Mouse (Mus musculus): ENCODE measurements around the gene Comt. TPM values are rescaled to one million over a fixed set of nuclear protein-coding genes. Genes with fewer than 3 reads are reported as not detected.

The Comt gene
- total RNA-seq, 2 experiments from 2014 or later = 78.2 to 82.4 TPM

DNA sequence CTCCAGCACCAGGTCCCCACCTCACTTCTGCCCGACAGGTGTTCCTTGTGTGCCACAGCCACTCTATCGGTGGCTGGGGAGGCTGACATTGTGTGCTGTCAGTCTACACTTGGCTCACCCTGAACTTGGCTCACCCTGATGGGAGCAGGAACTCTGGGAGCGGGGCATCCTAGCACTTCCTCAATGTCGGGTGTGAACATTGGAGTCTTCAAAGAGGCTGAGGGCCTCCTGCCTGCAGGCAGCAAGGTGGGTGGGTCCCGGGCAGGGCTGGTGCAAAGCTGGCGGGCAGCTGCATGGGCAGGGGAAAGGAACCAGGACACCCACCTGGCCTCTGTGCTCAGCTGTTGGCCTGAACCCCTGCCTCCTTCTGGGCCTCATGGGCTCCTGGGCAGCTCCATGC is 9.5 kb upstream of the Comt start:
- DNase-seq (ENCODE audit: low spot score in 2 of 2) = no peak

DNA sequence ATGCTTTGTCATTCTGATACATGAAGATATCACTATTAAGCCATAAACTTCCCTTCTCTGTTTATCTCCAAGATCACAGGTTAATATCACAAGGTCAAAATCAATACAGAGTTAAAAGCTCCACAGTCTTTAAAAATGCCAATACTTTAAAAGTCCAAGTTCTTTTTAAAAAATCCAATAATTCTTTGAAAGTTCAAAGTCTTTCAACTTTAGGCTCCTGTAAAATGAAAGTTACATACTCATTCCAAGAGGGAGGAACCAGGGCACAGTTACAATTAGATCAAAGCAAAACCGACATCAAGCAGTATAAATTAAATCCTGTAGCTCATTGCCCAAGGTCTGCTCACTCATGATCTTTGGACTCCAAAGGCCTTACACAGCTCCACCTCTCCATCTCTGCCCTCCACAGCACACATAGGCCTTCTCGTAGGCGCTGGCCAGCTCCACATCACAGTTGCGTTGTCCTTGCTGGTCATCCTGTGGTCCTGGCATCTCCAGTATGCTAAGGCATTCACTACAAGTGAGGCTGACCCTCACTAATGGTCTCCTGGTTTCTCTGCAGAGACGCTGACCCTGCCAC is 6.8 kb upstream of the Comt start:
- no peak for DNase-seq (ENCODE audit: low spot score in 2 of 2)

DNA sequence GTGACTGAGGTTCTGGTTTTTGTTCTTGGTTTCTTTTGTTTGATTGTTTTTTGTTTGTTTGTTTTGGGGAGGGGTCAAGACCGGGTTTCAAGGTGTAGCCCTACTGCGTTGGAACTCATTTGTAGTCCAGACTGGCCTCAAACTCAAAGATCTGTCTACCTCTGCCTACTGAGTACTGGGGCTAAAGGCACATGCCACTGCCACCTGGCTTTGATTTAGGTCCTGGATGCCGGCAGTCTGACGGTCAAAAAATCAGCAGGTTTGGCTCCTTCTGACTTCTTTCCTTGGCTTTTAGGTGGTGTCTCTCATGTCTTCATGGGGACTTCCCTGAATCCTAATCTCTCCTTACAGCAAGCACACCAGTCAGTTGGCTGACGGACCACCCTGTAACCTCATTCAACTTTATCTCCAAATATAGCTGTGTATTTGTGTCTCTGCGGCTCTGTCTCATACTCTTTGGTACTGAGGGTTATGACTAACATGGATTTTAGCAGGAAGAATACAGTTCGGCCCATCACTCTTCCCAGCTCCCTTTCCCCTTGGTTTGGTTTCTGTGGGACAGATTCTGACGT is 4.1 kb upstream of the Comt start:
- no peak for DNase-seq (ENCODE audit: low spot score in 2 of 2)

DNA sequence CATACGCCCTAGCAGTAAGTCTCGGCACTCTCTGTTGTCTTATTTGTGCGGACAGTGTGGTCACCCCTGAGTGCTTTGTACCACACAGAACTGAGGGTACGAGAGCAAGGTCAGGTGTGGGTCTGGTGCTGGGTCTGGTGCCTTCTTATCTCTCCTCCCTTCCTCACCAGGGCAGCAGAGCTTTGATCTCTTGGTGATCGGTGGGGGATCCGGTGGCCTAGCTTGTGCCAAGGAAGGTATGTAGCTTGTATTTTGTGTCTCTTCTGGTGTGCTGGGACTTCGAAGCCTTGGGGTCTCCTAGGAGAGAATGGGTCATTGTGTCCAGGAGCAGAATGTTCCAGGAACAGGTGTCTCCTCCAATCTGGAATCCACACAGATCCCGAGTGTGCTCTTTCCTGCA is 3.0 kb upstream of the Comt start:
- no peak for DNase-seq (ENCODE audit: low spot score in 2 of 2)

DNA sequence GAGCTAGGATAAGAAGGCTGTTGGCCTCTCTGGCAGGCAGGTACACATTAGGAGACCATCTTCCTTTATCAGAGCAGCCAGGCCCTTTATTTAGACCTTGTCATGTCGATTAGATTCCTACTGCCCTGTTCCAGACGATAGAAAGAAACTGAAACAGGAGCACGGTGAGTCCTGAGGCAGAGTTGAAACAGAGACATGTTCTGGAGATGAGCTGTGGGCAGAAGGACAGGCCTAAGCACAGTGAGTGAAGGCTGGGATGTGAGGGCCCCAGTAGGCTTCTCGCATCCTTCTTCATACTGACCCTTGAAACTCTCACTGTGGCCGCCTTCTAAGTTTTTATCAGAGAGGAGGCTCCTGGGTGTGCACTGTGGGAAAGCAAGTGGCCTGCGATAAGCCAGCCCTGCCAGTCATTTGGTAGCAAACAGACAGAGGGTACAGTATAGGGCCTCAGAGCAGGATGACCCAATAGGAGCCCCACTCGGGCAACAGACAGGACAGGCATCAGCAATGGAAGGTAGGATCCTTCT is 1.9 kb upstream of the Comt start:
- no peak for DNase-seq (ENCODE audit: low spot score in 2 of 2)

DNA sequence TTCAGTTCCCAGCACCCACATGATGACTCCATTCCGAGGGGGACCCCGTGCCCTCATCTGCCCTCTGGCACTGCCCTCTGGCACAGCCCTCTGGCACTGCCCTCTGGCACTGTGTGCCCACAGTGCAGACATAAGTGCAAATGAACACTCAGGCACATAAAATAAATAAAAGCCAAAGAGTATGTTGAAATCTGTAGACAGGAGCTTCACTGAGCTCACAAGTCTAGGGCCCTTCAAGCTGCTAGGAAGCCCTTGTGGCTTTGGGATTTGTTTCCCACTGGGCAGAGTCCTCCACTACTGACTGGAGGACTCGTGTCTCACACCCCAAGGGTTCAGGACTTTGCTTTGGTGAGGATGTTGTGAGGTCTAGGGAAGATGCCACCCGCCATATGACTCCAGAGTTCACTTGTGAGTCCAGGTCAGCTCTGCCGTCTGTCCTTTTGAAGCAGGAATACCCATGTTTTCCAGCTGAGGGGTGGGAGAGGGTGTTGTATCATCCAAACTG is 1.4 kb upstream of the Comt start:
- no peak for DNase-seq (ENCODE audit: low spot score in 2 of 2)

DNA sequence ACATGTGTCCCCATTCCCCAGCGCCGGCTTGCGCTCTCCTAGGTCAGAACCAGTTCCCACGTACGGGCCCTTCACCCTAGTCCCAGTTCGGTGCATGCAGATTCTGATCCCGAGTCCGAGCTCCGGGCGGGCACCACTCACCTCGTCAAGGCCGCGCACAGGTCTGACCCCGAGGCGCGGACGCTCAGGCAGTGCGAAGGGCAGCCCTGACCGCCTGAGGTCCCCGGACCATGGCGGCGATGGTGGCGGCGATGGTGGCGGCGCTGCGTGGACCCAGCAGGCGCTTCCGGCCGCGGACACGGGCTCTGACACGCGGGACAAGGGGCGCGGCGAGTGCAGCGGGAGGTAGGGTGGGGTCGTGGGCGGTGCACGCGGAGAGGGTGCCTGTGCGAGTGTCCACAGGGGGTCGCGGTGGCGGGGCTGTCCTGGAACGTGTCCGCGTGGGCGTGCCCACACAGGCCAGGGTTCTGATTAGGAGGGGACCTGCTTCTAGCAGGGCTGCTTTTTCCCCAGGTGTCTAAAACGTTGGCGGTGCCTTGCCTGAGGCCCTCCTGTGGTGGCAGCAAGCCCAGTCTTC is 349 bp downstream of the Comt start, which contains the start of gene Txnrd2:
Gene Txnrd2 (plus strand): TSS at position 170 of the 577 bp plus-strand sequence.
- DNase-seq (ENCODE audit: low spot score in 2 of 2) = peak; percentile 64 to 71

DNA sequence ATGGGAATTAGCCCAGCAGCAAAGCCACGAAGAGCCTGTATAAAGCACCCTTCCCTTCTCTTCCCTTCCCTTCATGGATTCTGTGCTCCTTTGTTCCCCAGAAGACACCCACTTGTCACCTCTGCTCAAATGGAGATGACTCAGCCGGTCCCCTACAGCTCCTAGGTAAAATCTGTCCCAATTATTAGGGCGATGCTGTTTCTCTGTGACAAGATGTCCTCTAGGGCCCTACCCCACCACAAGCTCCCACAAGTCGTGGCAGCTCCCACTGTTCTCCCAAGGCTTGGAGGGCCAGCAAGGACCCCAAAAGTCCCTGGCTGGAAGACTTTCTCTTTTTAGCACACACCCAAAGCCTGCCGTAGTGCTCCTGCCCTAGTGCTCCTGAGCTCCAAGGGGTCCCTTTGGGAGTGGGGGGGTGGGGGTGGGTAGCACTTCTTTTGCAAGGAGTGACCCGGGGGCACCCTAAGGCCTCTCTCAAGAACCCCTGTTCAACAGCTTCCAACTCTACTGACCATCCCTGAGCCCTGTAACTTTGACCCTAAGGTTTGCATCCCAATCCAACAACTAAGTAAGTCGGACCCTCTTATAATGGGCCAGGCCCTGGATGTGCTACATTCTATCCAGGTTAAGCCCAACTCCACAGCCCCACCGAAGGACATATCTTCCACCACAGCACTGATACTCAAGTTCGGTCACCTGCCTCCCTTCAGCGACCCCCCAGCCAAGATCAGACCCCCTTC is 1.0 kb downstream of the Comt start:
- DNase-seq (ENCODE audit: low spot score in 2 of 2) = no peak

DNA sequence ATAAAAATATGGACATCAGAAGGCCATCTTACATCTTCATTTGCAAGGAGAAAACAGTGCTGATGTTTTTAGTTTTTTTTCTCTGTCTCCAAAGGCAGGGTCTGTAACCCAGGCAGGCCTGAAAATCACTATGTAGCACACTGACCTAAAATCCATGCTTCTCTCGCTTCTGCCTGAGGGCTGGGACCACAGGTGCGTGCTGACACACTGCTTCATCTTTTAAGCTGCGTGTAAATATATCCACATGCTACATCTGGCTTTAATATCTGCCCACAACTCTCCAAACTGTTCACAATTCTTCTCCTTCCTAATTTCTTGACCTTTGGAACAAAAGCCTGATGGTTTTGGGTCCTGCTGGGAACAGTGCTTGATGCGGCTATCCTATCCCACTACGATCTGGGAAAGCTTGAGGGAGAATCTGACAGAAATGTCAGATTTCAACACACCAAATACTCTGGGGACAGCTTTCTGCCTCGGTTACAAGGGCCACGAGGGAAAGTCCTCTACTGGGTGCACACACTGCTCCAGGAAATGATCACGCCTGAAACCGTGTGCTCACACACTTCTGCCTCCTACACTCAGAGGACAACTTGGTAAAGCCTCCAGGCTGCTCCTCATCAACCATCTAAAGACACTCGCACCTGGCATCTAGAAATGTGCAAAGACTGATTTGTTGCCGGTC is 2.1 kb downstream of the Comt start:
- DNase-seq (ENCODE audit: low spot score in 2 of 2) = no peak

DNA sequence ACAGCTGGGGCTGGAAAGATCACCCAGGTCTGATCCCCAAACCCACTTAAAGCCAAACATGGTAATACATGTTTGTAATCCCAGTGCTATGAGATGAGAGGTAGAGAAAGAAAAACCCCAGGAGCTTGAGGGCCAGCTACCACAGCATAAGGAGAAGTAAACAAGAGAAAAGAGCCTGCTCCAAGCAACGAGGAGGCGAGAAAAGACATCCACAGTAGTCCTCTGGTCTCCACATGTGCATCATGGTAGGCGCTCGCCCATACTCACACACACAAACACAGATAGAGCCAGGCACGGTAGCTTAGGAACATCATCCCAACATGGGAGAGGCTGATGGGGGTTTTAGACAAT is 2.8 kb downstream of the Comt start:
- no peak for DNase-seq (ENCODE audit: low spot score in 2 of 2)

DNA sequence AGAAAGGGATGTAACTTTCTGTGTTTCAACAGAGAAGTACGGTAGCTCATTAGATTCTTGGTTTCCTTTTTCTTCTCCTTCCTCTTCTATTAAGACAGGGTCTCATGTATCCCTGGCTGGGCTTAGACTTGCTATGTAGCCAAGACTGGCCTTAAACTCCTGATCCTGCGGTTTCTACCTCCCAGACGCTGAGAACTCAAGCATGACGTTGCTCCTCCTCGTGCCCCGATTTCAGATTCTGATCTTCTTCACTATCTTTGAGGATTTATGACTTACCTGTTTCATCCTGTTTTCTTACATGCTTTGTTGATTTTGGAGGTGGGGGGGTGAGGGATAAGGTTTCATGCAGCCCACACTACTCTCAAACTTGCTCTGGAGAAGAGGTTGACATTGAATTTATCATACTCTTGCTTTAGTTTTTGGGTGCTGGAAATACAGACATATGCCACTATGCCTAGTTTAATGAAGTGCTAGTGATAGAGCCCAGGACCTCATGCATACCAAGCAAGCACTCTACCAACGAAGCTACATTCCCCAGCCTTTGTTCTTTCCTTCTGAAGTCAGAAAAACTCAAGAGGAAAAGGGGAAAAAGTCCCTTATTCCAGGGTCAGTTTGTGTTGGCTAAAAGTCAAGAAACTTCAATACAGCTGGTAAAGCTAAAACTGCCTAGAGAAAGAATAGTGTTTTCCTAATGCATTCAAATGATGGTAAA is 3.3 kb downstream of the Comt start:
- no peak for DNase-seq (ENCODE audit: low spot score in 2 of 2)

DNA sequence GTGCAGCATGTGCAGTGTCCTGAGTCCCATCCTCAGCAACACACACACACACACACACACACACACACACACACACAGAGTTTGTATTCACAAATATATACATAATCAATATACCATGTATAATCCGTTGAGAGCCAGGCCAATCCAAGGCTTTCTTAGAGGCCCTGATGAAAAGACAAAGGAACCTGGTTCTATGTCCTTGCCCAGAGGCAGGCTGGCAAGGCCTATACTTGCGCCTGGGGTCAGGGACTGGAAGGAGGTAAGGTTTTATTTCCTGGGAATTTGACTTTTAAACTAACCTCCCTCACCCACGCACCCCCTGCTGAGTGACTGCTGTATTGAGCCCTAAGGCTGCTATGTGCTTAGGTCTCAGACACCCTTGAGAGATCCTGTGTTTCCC is 6.1 kb downstream of the Comt start:
- no peak for DNase-seq (ENCODE audit: low spot score in 2 of 2)

DNA sequence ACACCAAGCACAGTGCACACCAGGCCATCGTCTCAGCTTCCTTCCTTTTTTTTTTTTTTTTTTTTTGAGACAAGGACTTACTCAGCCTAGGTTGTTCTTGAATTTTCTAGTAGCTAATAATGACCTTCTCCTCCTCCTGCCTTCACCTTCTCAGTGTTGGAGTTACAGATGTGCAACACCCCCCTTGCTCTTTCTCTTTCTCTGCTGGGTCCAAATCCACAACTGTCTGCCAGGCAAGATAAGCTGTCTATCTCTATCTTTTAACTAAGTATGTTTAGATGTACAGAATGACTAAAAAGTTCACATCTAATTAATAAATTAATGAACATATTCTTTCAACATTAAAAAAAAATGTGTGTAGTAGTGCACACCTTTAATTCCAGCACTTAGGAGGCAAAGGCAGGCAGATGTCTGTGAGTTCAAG is 7.0 kb downstream of the Comt start:
- no peak for DNase-seq (ENCODE audit: low spot score in 2 of 2)

DNA sequence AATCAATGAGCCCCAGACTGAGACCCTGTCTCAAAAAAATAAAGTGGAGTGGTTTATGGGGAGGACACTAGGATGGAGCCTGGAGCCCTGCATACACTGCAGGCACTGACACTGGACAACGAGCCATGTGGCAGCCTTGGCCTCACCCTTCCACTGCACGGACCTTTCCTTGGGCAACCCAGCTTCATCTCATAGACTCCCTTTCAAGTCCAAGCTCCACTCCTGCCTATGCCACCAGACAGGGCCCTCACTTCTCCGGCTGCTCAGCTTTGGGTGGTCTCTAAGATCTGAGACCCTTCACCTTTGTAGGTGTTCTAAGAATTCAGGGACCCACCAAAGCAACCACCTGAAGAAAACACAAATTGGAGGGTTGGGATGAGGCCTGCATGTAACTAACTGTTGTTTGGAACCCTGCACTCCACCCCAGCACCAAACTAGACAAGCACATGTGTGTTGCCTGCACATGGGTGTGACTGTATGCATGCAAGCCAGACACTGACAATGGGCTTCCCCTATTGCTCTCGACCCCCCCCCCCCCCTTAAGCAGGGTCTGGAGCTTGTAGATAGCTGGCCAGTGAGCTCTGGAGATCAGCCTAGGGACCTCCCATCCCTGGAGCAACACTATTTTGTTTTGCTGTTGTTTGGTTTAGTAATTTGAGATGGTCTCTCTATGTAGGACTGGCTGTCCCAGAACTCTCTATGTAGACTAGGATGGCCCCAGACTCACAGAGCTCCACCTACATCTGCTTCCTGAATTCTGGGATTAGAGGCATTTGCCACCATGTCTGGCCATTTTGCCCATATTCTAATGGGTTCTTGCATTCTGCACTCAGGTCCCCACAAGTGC is 7.7 kb downstream of the Comt start:
- no peak for DNase-seq (ENCODE audit: low spot score in 2 of 2)

DNA sequence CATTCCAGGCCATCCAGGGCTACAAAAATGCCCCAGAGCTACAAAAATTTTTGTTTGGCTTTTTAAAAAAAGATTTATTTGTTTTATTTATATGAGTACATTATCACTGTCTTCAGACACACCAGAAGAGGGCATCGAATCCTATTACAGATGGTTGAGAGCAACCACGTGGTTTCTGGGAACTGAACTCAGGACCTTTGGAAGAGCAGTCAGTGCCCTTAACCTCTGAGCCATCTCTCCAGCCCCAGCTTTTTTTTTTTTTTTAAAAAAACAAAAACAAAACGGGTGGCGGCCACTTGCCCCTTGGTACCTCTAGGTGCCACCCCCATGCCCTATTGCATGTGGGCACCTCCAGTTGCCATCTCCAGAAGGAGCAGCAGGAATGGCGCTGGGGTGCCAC is 9.2 kb downstream of the Comt start:
- DNase-seq (ENCODE audit: low spot score in 2 of 2) = no peak

DNA sequence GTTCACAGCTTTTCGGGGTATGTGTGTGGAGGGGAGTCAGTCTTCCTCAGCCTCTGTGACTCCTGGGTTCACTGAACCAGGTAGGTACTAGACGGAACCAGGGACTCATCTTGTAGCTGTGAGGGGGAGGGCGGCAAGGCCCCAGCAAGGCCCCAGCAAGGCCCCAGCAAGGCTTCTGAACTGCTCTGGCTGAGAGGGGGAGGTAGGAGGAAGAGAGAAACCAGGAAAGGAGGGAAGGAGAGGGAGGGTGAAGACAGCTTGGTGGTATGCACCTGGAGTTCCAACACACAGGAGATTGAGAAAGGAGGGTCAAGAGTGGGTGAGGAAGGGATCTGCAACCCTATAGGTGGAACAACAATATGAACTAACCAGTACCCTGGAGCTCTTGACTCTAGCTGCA is 9.8 kb downstream of the Comt start:
- no peak for DNase-seq (ENCODE audit: low spot score in 2 of 2)

DNA sequence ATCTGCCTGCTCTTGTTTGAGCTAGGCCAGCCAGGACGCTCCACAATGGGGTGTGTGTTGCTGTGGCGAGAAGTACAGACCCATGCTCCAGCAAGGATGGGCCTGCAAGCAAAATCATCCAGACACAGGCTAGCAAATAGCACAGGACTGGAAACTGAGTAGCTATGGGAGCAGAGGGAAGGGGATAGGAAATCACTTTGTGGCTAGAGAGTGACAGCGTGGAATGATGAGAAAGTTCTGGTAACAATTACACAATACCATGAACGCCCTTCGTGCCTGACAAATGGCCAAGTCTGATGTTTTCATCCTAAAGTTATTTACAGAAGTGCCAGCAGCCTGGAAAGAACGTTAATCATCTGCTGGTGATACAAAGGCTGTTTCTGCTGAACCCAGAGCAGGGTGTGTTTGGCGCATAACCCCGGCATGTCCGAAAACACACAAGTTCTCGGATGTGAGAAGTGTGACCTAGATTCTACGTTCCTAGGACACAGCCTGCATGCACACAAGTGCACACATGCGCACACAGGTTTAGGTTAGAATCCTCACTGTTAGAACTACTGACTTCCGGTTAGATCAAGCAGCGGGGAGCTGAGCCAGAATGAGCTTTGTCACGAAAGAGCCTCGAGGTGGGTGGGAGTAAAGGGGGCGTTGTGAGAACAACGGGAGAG is 10.4 kb downstream of the Comt start:
- DNase-seq (ENCODE audit: low spot score in 2 of 2) = peak; percentile 50 to 76

DNA sequence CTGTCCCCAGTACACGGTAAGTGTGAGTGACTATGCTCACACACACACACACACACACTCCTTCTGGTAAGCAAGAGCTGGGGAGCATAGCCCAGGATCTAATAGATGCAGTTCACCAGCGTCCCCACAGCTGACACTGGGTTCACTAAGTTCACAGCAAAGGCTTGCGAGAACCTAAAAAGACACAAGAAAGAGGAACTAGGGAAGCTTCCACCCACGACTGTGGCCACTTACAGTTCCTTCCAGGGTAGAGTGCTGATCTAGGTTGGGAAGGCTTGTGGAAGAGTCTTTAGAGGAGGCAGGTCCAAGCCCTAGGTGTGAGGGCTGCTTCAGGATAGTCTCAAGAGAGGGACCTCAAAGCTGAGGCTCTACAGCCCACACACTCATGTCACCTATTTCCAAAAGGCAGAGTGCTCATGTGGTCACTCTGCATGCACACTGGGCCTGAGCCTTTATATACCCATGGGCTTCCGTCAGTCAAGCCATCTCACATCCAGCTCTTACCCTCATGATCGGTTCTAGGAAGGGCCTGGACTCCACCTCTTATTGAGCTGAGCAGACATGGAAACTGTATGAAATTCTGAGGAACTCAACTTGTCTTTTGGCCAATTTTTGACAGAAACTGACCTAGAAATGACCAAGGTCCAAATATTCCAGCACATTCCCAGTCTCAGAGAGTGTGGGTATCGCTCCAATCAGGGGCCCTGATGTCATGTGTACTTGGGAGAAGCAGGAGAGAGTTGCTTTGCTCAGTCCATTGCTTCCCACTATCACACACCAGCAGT is 13.4 kb downstream of the Comt start:
- no peak for DNase-seq (ENCODE audit: low spot score in 2 of 2)

Data from layer of hippocampus, adult 18-20 months (tissue).